Mouse (Mus musculus) common myeloid progenitor, adult 5-6 weeks (primary cell): ENCODE results near the gene Abhd14b. TPM values are rescaled to one million over a fixed set of nuclear protein-coding genes. Genes with fewer than 3 reads are reported as not detected.

ENCODE experiments used
- ATAC-seq: replicated peaks from 2 replicates; pipeline ENCODE4 v1.8.0; 2016; ENCODE audit warnings: low read depth, mild to moderate bottlenecking, moderate TSS enrichment, inconsistent platforms; ENCODE audit not compliant: poor library complexity, severe bottlenecking
- total RNA-seq: library from RNA; stranded (forward); fragments of 200-1000, 187-1606 nt; gene quantifications from 2 replicates; pipeline ENCODE4 v1.2.3, GENCODE M21; 2017

Abhd14b gene
- 10.0 and 13.4 TPM in 2 replicates for total RNA-seq

- ATAC-seq = peak; percentile 77
Measured at GRCm38 (mm10) chr9:106447348-106447747, at the start of gene Abhd14b, which contains the start of gene Abhd14a. Abhd14b (plus strand) TSS chr9:106447459. Abhd14a (minus strand) TSS chr9:106447678.

DNA sequence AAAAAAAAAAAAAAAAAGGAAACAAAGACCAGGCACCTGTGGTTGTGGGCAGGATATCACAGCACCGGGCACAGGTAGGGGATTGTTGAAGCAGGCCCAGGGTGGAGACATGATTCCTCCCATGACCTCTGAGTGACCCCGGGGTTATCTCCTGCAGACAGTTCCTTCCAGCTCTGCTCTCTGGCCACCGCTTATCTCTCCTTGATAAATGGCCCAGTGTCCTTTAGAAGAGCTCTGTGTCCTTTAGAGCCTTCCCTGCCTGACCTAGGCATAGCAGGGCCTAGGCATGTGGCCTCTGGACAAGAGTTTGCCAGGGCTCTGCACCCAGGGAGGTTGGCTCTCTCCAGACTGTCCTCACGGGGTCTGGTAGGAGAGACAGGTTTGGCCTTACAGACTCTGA is 49.5 kb upstream of the Abhd14b start:
- ATAC-seq = no peak

DNA sequence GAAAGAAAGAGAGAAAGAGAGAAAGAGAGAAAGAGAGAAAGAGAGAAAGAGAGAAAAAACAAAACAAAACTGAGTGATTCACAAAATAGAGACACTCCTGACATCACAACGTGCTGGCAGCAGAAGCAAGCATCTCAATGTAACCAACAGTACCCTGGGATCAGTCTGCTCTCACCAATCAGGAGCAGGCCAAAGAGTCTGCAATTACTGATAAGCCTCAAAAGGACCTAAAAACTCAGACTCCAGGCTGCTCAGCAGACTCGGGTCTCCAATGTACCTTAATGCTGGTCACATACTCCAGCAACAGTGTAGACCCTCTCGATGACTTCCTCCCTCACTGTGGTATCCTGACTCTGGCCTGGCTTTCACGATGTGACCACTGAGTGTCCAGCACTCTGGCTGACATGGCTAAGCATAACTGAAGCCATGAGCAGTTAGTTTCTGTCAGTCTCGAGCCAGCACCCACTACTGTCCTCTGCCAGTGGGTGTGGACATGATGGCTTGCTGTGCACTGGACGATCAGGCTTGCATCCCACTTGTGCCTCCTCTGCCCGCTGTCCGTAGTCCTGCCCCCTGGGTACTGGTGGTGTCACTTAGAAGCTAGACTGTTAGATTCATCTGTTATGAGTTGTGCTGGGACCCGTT is 48.5 kb upstream of the Abhd14b start:
- ATAC-seq = peak; percentile 54

- no peak for ATAC-seq
Measured at GRCm38 (mm10) chr9:106399808-106400207, 47.5 kb upstream of the Abhd14b start.

GRCm38 (mm10) chr9:106402149-106402548 is 45.1 kb upstream of the Abhd14b start:
- ATAC-seq = no peak

GRCm38 (mm10) chr9:106402607-106403375 is 44.5 kb upstream of the Abhd14b start:
- ATAC-seq = no peak

- no peak for ATAC-seq
Measured at GRCm38 (mm10) chr9:106405275-106405674, 42.0 kb upstream of the Abhd14b start.

DNA sequence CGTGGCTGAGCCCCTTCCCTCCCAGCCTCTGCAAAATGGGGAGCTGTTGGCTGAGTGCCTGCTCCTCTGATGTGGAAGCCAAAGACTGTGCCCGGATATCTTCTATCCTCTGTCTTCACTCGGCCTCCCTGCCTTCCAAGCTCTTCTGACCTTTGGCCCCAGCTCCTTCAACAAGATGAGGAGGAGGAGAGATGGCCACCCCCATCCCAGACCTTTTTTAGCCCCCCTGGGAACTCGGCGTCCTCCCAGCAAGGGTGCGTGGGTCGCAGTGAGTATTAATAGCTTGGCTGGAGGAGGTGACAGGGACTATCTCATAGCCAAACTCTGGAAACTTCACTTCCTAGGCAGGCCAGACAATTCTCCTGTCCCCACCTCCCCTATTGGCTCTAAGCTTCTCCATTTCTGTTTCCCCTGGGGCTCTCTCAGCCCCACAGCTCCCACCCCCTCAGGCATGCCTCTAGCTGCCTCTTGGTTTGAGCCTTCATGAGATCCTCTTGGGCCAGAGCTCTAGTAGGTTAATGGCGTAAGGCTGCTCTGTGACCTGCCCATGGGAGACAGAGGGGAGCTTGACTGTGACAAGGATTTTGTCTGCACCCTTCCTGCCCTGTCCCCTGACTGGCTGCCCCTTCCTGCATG is 40.7 kb upstream of the Abhd14b start:
- ATAC-seq = no peak

- no peak for ATAC-seq
Measured at GRCm38 (mm10) chr9:106409096-106409495, 38.2 kb upstream of the Abhd14b start.

- no peak for ATAC-seq
Measured at GRCm38 (mm10) chr9:106410086-106410650, 37.1 kb upstream of the Abhd14b start.

DNA sequence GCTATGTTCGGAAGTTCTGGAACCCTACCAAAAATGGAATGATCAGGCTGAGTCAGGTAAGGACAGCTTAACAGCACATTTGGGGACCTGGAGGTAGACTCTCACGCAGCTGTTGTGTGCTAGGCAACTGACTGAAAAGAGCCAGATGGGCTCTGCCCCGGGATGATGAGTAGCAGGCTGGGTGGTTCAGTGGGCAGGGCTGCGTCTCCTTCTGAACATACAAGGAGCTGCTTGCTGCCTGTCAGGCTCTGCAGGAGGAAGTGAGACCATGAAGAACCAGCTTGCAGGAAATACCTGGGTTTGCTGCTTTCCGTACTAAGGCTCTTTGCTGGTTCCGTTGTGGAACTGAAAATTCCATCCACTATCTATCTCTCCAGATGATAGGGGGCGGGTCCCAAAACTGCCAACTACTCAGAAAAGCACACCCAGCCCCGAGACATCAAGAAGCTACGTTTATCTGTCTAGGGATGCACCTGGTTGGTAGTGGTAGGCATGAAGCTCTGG is 36.1 kb upstream of the Abhd14b start:
- ATAC-seq = peak; percentile 84

- ATAC-seq = peak; percentile 12; the same call in 1 of the 2 replicates
Measured at GRCm38 (mm10) chr9:106411729-106412128, 35.5 kb upstream of the Abhd14b start.

DNA sequence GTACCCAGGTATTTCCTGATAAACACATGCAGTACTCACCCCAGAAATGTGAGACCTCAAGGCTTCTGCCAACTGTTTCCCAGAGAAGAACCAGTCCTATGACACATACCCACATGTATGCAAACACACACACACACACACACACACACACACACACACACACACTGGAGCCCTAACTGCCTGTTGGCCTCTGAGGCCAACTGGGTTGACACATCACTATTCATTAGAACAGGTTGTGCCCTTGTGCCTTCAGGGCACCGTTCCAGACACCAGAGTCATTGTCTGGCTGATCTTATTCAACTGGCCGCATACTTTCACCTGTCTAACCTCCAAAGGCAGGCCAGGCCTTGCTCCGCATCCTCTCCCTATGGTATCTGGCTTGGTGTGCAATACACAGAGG is 35.0 kb upstream of the Abhd14b start:
- ATAC-seq = no peak

GRCm38 (mm10) chr9:106413606-106414005 is 33.7 kb upstream of the Abhd14b start:
- no peak for ATAC-seq

DNA sequence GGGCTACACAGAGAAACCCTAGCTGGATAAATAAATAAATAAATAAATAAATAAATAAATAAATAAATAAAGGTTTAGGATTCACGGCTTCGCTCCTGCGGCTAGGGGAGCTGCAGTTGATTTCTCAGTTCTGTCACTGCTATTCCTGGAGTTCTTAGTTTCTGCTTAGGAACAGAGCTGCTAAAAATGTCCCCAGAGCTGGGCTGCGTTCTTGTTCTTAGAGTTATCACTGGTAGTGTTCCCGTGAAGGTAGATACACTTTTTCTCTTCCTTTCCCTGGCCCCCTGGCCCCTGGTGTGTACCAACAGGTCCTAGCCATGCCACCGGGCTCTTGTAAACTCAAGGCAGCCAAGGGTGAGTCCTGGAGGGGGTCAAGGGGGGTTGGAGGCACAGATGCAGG is 30.4 kb upstream of the Abhd14b start:
- ATAC-seq = no peak

GRCm38 (mm10) chr9:106417841-106418625 is 29.2 kb upstream of the Abhd14b start:
- peak; percentile 34 for ATAC-seq

DNA sequence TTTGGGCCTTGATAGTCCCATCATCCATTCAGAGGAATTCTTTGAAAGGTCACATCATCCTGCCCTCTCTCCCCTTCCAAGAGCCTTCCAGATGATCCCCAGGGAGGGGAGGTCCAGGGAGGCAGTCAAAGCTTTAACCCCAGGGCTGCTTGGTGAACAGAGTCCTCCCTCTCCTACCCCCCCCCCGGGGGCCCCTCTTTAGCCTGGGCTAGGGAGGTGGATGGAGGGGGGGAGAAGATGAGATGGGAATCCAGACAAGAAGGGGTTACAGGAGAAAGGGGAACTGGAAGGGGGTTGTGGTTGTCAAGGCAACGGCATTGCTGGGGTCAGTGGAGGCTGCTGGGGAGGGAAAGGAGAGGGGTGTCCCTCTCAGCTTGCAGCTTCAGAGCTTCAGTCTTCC is 26.7 kb upstream of the Abhd14b start:
- ATAC-seq = peak; percentile 43; the same call in 1 of the 2 replicates

GRCm38 (mm10) chr9:106421033-106421864 is 26.0 kb upstream of the Abhd14b start:
- no peak for ATAC-seq

- peak; percentile 87 for ATAC-seq
Measured at GRCm38 (mm10) chr9:106421865-106422160, 25.4 kb upstream of the Abhd14b start.
